Mouse (Mus musculus) liver, embryonic 16.5 days (tissue): ENCODE data around the gene Khdc4. TPM values are rescaled to one million over a fixed set of nuclear protein-coding genes. Genes with fewer than 3 reads are reported as not detected.

Experiments
- ATAC-seq: fragments of 200-750 bp; cut with Nextera tagmentation; 2 replicates; pipeline ENCODE4 v1.8.0; 2017; ENCODE audit warnings: low read depth, mild to moderate bottlenecking, moderate number of reproducible peaks, moderate library complexity
- H3K27ac ChIP-seq: fragments of 300-500 bp; sonication (generic); 2 replicates; pipeline ENCODE4 v1.5.1; 2014; ENCODE audit warnings: mild to moderate bottlenecking, low read length
- H3K27me3 ChIP-seq: fragments of 300-500 bp; sonication (generic); 2 replicates; pipeline ENCODE4 v1.6.1; 2014; ENCODE audit warnings: low read depth, low read length, mixed read lengths; ENCODE audit not compliant: control insufficient read depth, insufficient read depth
- H3K36me3 ChIP-seq: fragments of 300-500 bp; sonication (generic); 2 replicates; pipeline ENCODE4 v1.6.1; 2014; ENCODE audit warnings: mild to moderate bottlenecking; ENCODE audit not compliant: control insufficient read depth, insufficient read depth
- H3K4me1 ChIP-seq: fragments of 300-500 bp; sonication (generic); 2 replicates; pipeline ENCODE4 v1.6.1; 2014; ENCODE audit warnings: low read depth, low read length, mixed read lengths; ENCODE audit not compliant: control insufficient read depth
- H3K4me2 ChIP-seq: fragments of 300-500 bp; sonication (generic); 2 replicates; pipeline ENCODE4 v1.6.1; 2014; ENCODE audit warnings: low read depth, low read length, mixed read lengths
- H3K4me3 ChIP-seq: fragments of 300-500 bp; sonication (generic); 2 replicates; pipeline ENCODE4 v1.5.1; 2014; ENCODE audit warnings: low read depth, mild to moderate bottlenecking, low read length
- H3K9ac ChIP-seq: fragments of 300-500 bp; sonication (generic); 2 replicates; pipeline ENCODE4 v1.6.1; 2014; ENCODE audit warnings: low read depth, low read length
- H3K9me3 ChIP-seq: fragments of 300-500 bp; sonication (generic); replicated peaks from 2 replicates; pipeline ENCODE4 v1.6.1; 2016; ENCODE audit warnings: low read length; ENCODE audit not compliant: control insufficient read depth
- WGBS: fragments of 180-500 bp; shearing (Covaris S2); extraction: QIAGEN DNeasy Blood & Tissue Kit; methylation state at CpG from one replicate; pipeline ENCODE4 v1.1.7; 2014; ENCODE audit not compliant: insufficient replicate concordance; 5-methylcytosine and 5-hydroxymethylcytosine counted together
- polyA plus RNA-seq: library from polyadenylated mRNA; unstranded; fragments of >200 nt; fragmentation: Nextera tagmentation; extraction: Ambion mirVana; gene quantifications from 2 replicates; pipeline ENCODE4 v1.2.1, GENCODE M21; 2015

Khdc4 gene
- 22.0 and 24.5 TPM in 2 replicates for polyA plus RNA-seq

DNA sequence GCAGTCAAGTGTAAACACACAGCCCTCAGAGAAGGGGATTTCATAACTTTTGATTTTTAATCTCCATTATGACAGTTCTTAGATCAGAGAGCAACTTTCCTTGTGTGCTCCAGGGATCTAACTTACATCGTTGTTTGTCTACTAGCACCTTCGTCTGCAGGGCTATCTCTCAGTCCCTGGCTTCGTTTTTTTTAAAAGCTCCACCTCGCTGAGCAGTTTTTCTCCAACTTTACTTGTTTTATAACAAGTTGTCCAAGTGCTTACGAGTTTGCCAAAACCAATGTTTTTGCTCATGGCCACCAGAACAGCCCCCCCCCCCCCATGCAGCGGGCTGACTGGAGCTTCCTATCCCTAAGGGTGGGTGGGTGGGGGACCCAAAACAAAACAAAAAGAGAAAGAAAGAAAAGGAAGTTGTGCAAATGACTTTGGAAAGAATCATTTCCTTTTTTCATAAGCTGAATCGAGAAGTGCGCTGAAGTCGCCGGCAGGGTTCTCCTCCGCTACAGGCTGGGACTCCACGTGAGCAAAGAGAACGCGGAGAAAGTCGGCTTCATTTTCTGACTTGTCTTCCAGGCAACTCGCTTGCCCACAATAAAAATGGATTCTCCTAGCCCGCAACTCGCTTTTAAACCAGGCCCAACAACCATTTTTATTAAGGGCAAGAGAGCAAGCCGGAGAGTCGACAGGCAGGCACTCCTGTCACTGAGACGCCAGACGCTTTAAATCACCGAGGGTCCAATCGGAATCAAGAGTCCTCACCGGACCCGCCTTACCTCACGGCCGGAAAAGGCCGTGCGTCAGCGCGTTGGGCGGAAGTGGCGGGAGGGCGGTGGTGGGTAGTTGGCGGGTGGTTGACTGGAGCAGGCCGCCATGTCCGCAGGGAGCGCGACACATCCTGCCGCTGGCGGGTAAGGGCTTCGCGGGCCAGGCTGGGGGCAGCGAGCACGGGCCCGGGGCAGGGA is at the start of gene Khdc4:
TSS of gene Khdc4 (plus strand) at position 824 of the 962 bp plus-strand sequence.
- Histone ChIP-seq H3K4me3 (peak within 1 kb of the TSS; percentile 93), H3K9ac (peak within 1 kb of the TSS; percentile 98), H3K4me1 (peaks cover 11% of the 10 kb centered on the region), H3K9me3 (no peaks in the 10 kb centered on the region), H3K36me3 (peaks cover 17% of the 10 kb centered on the region), H3K27me3 (no peaks in the 10 kb centered on the region), H3K4me2 (peak within 1 kb of the TSS; percentile 76), H3K27ac (peak within 1 kb of the TSS; percentile 94)
- under 1% methylated on average over 47 of the region's 47 CpGs for WGBS
- peak; percentile 99 for ATAC-seq

- no peaks in the 10 kb centered on the region for H3K27me3 ChIP-seq
- H3K4me1 ChIP-seq: no peaks in the 10 kb centered on the region
- H3K9me3 ChIP-seq: no peaks in the 10 kb centered on the region
- peaks cover 27% of the 10 kb centered on the region for H3K36me3 ChIP-seq
- no peak overlapping the region for H3K4me3 ChIP-seq
- no peak overlapping the region for H3K4me2 ChIP-seq
- H3K27ac ChIP-seq: no peak overlapping the region
- WGBS: 86% methylated on average over 8 of the region's 8 CpGs
- no peak overlapping the region for H3K9ac ChIP-seq
- no peak for ATAC-seq
Measured at GRCm38 (mm10) chr3:88636555-88636986, 49.0 kb upstream of the Khdc4 start.

GRCm38 (mm10) chr3:88637134-88637533 is 48.5 kb upstream of the Khdc4 start:
- Histone ChIP-seq H3K9ac (no peak overlapping the region), H3K4me3 (no peak overlapping the region), H3K27ac (no peak overlapping the region), H3K4me1 (no peaks in the 10 kb centered on the region), H3K9me3 (no peaks in the 10 kb centered on the region), H3K27me3 (no peaks in the 10 kb centered on the region), H3K36me3 (peaks cover 27% of the 10 kb centered on the region), H3K4me2 (no peak overlapping the region)
- no peak for ATAC-seq
- 74% methylated on average over 5 of the region's 5 CpGs for WGBS

- 82% methylated on average over 12 of the region's 12 CpGs for WGBS
- Histone ChIP-seq H3K9me3 (no peaks in the 10 kb centered on the region), H3K4me1 (no peaks in the 10 kb centered on the region), H3K27me3 (no peaks in the 10 kb centered on the region), H3K4me3 (no peak overlapping the region), H3K36me3 (peaks cover 35% of the 10 kb centered on the region), H3K4me2 (no peak overlapping the region), H3K27ac (no peak overlapping the region), H3K9ac (no peak overlapping the region)
- ATAC-seq: no peak
Measured at GRCm38 (mm10) chr3:88639239-88639638, 46.4 kb upstream of the Khdc4 start.

GRCm38 (mm10) chr3:88640676-88641075 is 44.9 kb upstream of the Khdc4 start:
- Histone ChIP-seq H3K9me3 (no peaks in the 10 kb centered on the region), H3K4me3 (no peak overlapping the region), H3K4me1 (no peaks in the 10 kb centered on the region), H3K27me3 (no peaks in the 10 kb centered on the region), H3K27ac (no peak overlapping the region), H3K9ac (no peak overlapping the region), H3K36me3 (peaks cover 31% of the 10 kb centered on the region), H3K4me2 (no peak overlapping the region)
- 47% methylated on average over 1 of the region's 1 CpGs for WGBS
- no peak for ATAC-seq

DNA sequence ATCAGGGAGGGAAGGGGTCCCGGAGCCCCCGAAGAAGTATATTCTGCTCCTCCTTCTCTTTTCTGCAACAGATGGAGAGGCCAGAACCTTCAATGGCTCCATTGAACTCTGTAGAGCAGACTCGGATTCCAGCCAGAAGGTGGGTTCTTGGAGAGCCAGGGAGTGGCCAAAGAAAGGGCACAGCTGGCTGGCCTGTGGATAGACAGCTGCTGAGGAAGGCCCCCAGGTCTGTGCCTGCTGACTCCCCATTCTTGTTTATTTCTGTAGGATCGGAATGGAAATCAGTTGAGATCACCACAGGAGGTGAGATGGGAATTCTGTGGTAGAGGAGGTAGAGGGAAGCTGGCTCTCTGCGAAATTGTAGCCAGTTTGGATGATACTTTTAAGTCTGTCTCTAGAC is 42.5 kb upstream of the Khdc4 start:
- Histone ChIP-seq H3K36me3 (peaks cover 26% of the 10 kb centered on the region), H3K9ac (no peak overlapping the region), H3K4me2 (no peak overlapping the region), H3K4me3 (no peak overlapping the region), H3K27ac (no peak overlapping the region), H3K27me3 (no peaks in the 10 kb centered on the region), H3K4me1 (no peaks in the 10 kb centered on the region), H3K9me3 (no peaks in the 10 kb centered on the region)
- ATAC-seq: no peak
- 67% methylated on average over 5 of the region's 5 CpGs for WGBS

DNA sequence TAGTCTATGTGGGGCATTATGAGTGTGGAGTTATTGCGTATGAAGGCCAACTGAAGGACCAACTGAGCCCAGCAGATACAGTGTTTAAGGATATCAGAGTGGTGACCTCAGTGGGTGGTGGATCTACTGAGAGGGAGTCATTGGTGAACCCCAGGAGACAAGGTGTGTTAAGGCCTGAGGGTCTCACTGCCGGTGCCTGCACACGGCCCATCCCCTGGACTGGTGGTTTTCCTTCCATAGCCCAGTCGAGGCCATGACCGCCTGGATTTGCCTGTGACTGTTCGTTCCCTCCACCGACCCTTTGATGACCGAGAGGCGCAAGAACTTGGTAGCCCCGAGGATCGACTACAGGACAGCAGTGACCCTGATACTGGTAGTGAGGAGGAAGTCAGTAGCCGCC is 39.7 kb upstream of the Khdc4 start:
- Histone ChIP-seq H3K4me3 (no peak overlapping the region), H3K9me3 (no peaks in the 10 kb centered on the region), H3K4me2 (no peak overlapping the region), H3K9ac (no peak overlapping the region), H3K27me3 (no peaks in the 10 kb centered on the region), H3K4me1 (no peaks in the 10 kb centered on the region), H3K27ac (no peak overlapping the region), H3K36me3 (peaks cover 22% of the 10 kb centered on the region)
- 75% methylated on average over 12 of the region's 12 CpGs for WGBS
- ATAC-seq: no peak

GRCm38 (mm10) chr3:88646426-88646995 is 39.1 kb upstream of the Khdc4 start:
- H3K9ac ChIP-seq: no peak overlapping the region
- H3K27me3 ChIP-seq: no peaks in the 10 kb centered on the region
- H3K9me3 ChIP-seq: no peaks in the 10 kb centered on the region
- H3K4me1 ChIP-seq: no peaks in the 10 kb centered on the region
- WGBS: 57% methylated on average over 6 of the region's 6 CpGs
- H3K4me2 ChIP-seq: no peak overlapping the region
- H3K4me3 ChIP-seq: no peak overlapping the region
- ATAC-seq: no peak
- no peak overlapping the region for H3K27ac ChIP-seq
- peaks cover 22% of the 10 kb centered on the region for H3K36me3 ChIP-seq

DNA sequence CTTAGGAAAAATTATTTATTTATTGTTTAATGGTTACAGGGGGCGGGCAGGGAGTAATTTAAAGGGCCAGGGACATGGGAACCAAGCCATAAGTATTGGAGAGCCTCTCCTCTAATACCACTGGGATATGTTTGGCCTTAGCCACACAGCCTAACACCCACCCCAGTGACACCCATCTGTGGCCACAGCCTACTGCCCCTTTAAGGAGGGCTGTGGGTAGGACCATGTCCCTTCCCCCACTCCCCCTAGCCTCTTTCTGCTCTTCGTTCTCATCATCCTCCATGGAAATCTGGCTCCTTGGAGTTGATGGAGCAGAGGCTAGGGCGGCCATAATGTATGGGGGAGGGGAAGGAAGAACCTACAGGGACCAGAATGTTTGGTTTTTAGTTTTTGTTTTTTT is 38.5 kb upstream of the Khdc4 start:
- Histone ChIP-seq H3K4me2 (no peak overlapping the region), H3K27me3 (no peaks in the 10 kb centered on the region), H3K27ac (no peak overlapping the region), H3K36me3 (peaks cover 22% of the 10 kb centered on the region), H3K9me3 (no peaks in the 10 kb centered on the region), H3K4me1 (no peaks in the 10 kb centered on the region), H3K4me3 (no peak overlapping the region), H3K9ac (no peak overlapping the region)
- 55% methylated on average over 3 of the region's 3 CpGs for WGBS
- no peak for ATAC-seq
